Mouse (Mus musculus): Measurements from ENCODE around the gene Fam193b.

Gene Fam193b

DNA sequence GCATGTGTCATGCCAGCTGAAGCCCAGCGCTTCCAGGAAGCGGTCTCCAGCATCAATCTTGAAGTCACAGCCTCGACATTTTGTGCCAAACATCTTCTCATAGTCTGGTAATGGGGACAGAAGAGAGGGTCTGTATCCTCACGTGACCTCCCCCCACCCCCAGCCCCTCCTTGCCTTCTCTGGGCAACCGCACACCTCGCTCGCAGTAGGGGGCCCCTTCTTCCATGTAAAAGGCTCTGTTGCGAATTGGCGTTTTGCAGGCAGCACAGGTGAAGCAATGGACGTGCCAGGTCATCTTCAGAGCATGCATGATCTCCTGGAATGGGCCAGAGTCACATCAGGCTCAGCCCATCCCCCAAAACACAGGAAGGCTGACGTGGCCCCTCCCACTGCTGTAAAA is 72.0 kb downstream of the Fam193b start:
- DNase-seq (ENCODE audit: low spot score), result no peak

DNA sequence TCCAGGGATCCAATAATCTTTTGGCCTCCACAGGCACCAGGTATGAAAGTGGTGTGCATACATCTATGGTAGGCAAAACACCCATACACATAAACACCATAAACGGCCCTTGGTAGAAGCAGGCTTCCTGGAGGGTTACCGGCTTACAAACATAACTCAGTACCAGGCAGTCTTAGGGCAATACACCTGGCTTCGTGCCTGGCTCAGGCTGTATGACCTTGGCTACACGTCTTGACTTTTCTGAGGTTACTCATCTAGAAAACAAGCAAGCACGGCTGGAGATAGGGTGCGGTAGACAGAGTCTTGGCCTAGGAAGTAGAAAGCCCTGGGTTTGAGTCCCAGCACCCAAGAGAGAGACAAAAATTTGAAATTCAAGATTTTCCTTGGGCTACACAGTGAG is 74.3 kb downstream of the Fam193b start:
- DNase-seq (ENCODE audit: low spot score), result no peak

DNA sequence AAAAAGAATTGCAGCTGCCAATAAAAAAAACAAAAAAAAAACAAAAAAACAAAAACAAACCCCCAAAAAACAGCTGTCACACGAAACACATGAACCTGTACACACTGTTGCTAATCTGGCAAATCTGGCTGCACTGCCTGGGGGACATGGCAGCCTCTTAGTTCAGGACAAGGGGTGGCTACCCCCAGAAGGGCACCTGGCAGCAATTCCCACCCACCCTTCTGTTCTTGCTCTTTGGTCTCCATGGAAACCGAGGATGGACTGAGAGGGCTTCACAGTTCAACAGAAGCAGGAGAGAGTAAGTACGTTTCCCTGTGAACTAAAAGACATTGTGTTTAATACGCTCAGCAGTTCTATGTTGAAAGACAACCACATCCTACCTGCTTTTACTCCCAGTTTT is 75.2 kb downstream of the Fam193b start:
- no peak for DNase-seq (ENCODE audit: low spot score)

DNA sequence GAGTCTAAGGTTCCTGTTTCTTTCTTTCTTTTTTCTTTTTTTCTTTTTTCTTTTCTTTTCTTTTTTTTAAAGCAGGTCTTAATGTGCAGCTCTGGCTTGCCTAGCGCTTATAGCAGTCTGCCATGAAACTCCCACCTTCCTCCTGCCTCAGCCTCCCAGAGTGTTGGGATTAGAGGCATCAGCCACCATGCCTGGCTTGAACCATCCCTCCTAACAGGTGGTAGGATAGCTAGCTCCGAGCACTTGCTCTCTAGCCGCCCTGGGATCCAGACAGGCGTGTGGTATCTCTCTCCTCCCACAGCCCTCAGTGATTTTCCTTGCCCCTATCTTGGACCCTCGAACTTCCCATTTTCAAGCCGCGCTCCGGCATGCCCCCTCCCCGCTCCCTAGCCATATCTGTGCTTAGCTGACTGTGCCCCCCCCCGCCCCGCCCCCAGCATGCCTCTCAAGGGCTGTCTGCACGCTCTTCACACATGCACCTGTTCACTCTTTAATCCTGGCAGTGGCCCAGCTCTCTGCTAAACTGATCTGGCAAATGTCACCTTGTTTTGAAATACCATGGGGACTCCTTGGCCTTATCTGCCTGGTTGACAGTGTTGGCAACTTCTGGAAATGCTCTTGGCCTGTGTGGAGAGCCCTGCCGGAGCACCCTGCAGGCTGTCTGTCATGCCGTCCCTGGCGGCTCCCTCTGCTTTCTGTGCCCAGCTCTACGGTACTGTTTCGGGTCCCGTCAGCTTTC is 75.9 kb downstream of the Fam193b start:
- no peak for DNase-seq (ENCODE audit: low spot score)

DNA sequence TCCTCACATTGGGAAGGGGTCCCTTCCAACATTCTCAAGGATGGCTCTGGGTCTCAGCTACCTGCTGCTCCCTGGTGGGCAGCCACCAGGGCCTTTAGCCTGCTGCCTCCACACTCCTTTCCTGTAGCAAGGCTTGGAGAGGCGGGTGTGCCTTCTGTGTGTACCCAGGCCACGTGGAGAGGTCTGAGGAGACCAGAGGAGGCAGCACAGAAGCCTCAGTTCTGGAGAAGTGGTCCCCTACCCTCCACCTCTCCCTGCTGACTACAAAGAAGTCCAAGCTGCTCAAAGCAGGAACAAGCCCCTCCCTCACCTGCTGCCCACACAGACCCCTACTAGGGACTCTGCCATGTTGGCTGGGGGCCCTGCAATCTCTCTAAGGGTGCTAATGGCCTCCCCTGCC is 76.7 kb downstream of the Fam193b start:
- DNase-seq (ENCODE audit: low spot score), result no peak

Measured in urinary bladder, postnatal 10 days (tissue).